In the genomic region with DNA sequence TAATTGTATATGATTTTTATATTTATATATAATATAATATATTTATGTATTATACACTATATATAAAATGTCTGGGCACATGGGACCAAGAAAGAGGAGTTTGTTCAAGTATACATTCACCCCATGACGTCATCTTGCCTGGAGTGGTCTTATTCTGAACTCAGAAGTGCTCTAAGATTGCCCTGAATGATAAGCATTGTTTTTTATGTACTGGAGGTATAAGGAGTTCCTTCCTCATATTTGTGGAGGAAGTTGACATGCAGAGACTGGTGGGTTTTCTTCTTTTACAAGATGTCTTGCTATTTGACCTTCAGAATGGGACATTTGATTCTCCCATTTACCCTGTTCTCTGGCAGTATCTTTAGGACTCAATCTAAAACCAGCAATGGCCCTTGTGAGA, we compare ENCODE assay signal across 1 mouse cellular context.
A peak's percentile ranks its signal among the peaks of the same experiment; 100 is the strongest.
TF ChIP-seq lines count a peak whose summit lies in the region.

No protein-coding gene starts in this region.

TF ChIP-seq in MEL, 35 proteins besides CTCF, POLR2A, EP300 and RAD21:
- TF ChIP-seq MAX (IDR thresholded peaks at IDR 0.05; ENCODE audit: low read length) (no peak), ZMIZ1 (IDR thresholded peaks at IDR 0.05; ENCODE audit: low read depth, low read length) (no peak), MAZ (IDR thresholded peaks at IDR 0.05; ENCODE audit: low read depth, low read length) (no peak), GATA1 (IDR thresholded peaks at IDR 0.05; ENCODE audit: low read depth, low read length) (peak; percentile 63), BHLHE40 (IDR thresholded peaks at IDR 0.05; ENCODE audit: borderline replicate concordance, low read depth, low read length) (no peak), ETS1 (IDR thresholded peaks at IDR 0.05; ENCODE audit: low read depth, low read length) (no peak), KAT2A (conservative IDR thresholded peaks at IDR 0.05; ENCODE audit: low read depth, low read length) (no peak), MAFK (IDR thresholded peaks at IDR 0.05; ENCODE audit: borderline replicate concordance, low read depth, low read length) (no peak)
